ENCODE assay signal across 8 mouse cellular contexts in genomic region chr17:47687409-47688343, GRCm38 (mm10). TPM values are rescaled to one million over a fixed set of nuclear protein-coding genes. Genes with fewer than 3 reads are reported as not detected.
A peak's percentile ranks its signal among the peaks of the same experiment; 100 is the strongest.
DNase-seq lines count a peak whose midpoint lies in the region; ATAC-seq lines count a peak whose summit lies in the region.

No protein-coding gene starts in this region.

- peak overlapping the region; percentile 86 for H3K9ac ChIP-seq in hindbrain, embryonic 11.5 days (ENCODE audit: low read depth, low read length)

- no peaks in the 10 kb centered on the region for H3K9me3 ChIP-seq in hindbrain, embryonic 11.5 days (ENCODE audit: control insufficient read depth, low read length)

- under 1% methylated on average over 70 of the region's 70 CpGs for WGBS in hindbrain, embryonic 11.5 days

- peak; percentile 92 for ATAC-seq in hindbrain, embryonic 11.5 days (ENCODE audit: low FRiP score)

- H3K4me1 ChIP-seq in hindbrain, embryonic 11.5 days (replicated peaks; ENCODE audit: control insufficient read depth, insufficient read depth, low read length): peaks cover 9% of the 10 kb centered on the region

- 0 out of 2 replicates have a peak, but pooled peaks cover 3% of the 10 kb centered on the region for H3K36me3 ChIP-seq in hindbrain, embryonic 11.5 days (ENCODE audit: control insufficient read depth, insufficient read depth, low read length)

- peak overlapping the region; percentile 93 for H3K4me2 ChIP-seq in hindbrain, embryonic 11.5 days (replicated peaks; ENCODE audit: low read depth, low read length)

- DNase-seq in Muller cell, postnatal 12 days (ENCODE audit: inconsistent ontology term): peak; percentile 98
- DNase-seq in cerebellum, adult 9-11 months: peak; percentile 96
- peak; percentile 92 to 98 for DNase-seq in frontal cortex, adult 2 months (ENCODE audit: extremely low spot score in 1 of 2, low spot score in 1 of 2)
- DNase-seq in hindbrain, embryonic 11.5 days (ENCODE audit: low spot score): peak; percentile 98
- DNase-seq in layer of hippocampus, postnatal 10 days (ENCODE audit: low spot score in 2 of 2): peak; percentile 91 to 95
- peak; percentile 97 for DNase-seq in lung, postnatal 10 days
- peak; percentile 93 for DNase-seq in ovary, postnatal 36 days (ENCODE audit: low spot score)
- peak; percentile 92 for DNase-seq in thymus, postnatal 25 days

- H3K27me3 ChIP-seq in hindbrain, embryonic 11.5 days (ENCODE audit: control insufficient read depth, insufficient read depth, low read length): no peaks in the 10 kb centered on the region

- peak overlapping the region; percentile 81 for H3K27ac ChIP-seq in hindbrain, embryonic 11.5 days (ENCODE audit: low read depth, low read length)

- peak overlapping the region; percentile 83 for H3K4me3 ChIP-seq in hindbrain, embryonic 11.5 days (ENCODE audit: low read depth, low read length)

RNA-seq across cellular contexts. Expression of gene Tomm6, which starts 0.5 kb away (rescaled TPM):
- polyA plus RNA-seq in frontal cortex, adult 2 months (2012; rRNA removed): 143 and 168 TPM in 2 replicates
- 370 and 375 TPM in 2 replicates for polyA plus RNA-seq in hindbrain, embryonic 11.5 days (2014; fragmentation: Nextera tagmentation; extraction: Ambion mirVana)
- 100 to 1,000 TPM; 221 to 257 TPM for total RNA-seq in layer of hippocampus, postnatal 10 days (2021)

RNA-seq across cellular contexts. Expression of gene Frs3, which starts 1.2 kb away (rescaled TPM):
- polyA plus RNA-seq in frontal cortex, adult 2 months (2012; rRNA removed): 39.1 and 39.9 TPM in 2 replicates
- 7.9 and 8.6 TPM in 2 replicates for polyA plus RNA-seq in hindbrain, embryonic 11.5 days (2014; fragmentation: Nextera tagmentation; extraction: Ambion mirVana)
- 10 to 100 TPM; 31.2 to 31.4 TPM for total RNA-seq in layer of hippocampus, postnatal 10 days (2021)

RNA-seq across cellular contexts. Expression of gene Gm21981, which starts 6.6 kb away (rescaled TPM):
- 4.3 and 6.6 TPM in 2 replicates for polyA plus RNA-seq in frontal cortex, adult 2 months (2012; rRNA removed)
- 1.4 and 2.1 TPM in 2 replicates for polyA plus RNA-seq in hindbrain, embryonic 11.5 days (2014; fragmentation: Nextera tagmentation; extraction: Ambion mirVana)
- total RNA-seq in layer of hippocampus, postnatal 10 days (2021): 1 to 10 TPM; 4.4 to 5.7 TPM

RNA-seq across cellular contexts. Expression of gene Prickle4, which starts 6.9 kb away (rescaled TPM):
- polyA plus RNA-seq in frontal cortex, adult 2 months (2012; rRNA removed): 1.0 TPM in 1 of 2 replicates, not detected in the other
- 0.32 and 1.8 TPM in 2 replicates for polyA plus RNA-seq in hindbrain, embryonic 11.5 days (2014; fragmentation: Nextera tagmentation; extraction: Ambion mirVana)
- total RNA-seq in layer of hippocampus, postnatal 10 days (2021): 1 to 10 TPM; 1.9 to 4.3 TPM

RNA-seq across cellular contexts. Expression of gene Pgc, which starts 39.0 kb away (rescaled TPM):
- polyA plus RNA-seq in frontal cortex, adult 2 months (2012; rRNA removed): not detected in 2 replicates
- polyA plus RNA-seq in hindbrain, embryonic 11.5 days (2014; fragmentation: Nextera tagmentation; extraction: Ambion mirVana): not detected in 2 replicates
- total RNA-seq in layer of hippocampus, postnatal 10 days (2021): not detected

Comparison
In these comparisons a context has a peak if more than half of its experiments do, and no peak if none do; other contexts are left out.
1. Peak in every context shown above with its lines: DNase-seq, ATAC-seq, H3K4me3 ChIP-seq and H3K27ac ChIP-seq.